Comparison of ENCODE assay signal across 8 mouse cellular contexts in genomic region chr4:127251963-127252585, GRCm38 (mm10). TPM values are rescaled to one million over a fixed set of nuclear protein-coding genes. Genes with fewer than 3 reads are reported as not detected.
DNase-seq lines count a peak whose midpoint lies in the region; ATAC-seq and TF ChIP-seq lines count a peak whose summit lies in the region.

No protein-coding gene starts in this region.

- H3K4me3 ChIP-seq in left cerebral cortex, adult 2 months, result peak overlapping the region; percentile 9; the same call in 1 of the 2 replicates
- no peak overlapping the region for H3K4me3 ChIP-seq in lung, embryonic 15.5 days

- H3K27me3 ChIP-seq in lung, embryonic 15.5 days, result no peaks in the 10 kb centered on the region

- peak; percentile 33 to 61 for DNase-seq in left cerebral cortex, adult 2 months (ENCODE audit: extremely low spot score in 1 of 2, low spot score in 2 of 2)
- no peak for DNase-seq in left cerebral cortex, adult 11 months (ENCODE audit: low spot score)
- peak; percentile 89 to 92 for DNase-seq in adrenal gland, postnatal 36 days
- DNase-seq in gastrocnemius, postnatal 14 days, result peak; percentile 60
- peak; percentile 77 for DNase-seq in kidney, adult 18-20 months
- DNase-seq in T-cell, adult 2 months (ENCODE audit: low spot score), result no peak
- DNase-seq in thymus, postnatal 10 days (ENCODE audit: low spot score in 2 of 2), result no peak

- peak overlapping the region; percentile 27 for H3K4me2 ChIP-seq in lung, embryonic 15.5 days

- no peaks in the 10 kb centered on the region for H3K9me3 ChIP-seq in lung, embryonic 15.5 days

- intact Hi-C loops in left cerebral cortex, adult 2 months (cut with DNase I), result no loop called here
- intact Hi-C loops in gastrocnemius, postnatal 14 days (cut with DNase I; ENCODE audit: low total_unique reads), result no loop called here

- ATAC-seq in lung, embryonic 15.5 days (ENCODE audit: borderline replicate concordance, extremely low read depth, low FRiP score, low TSS enrichment), result peak; percentile 41

- H3K36me3 ChIP-seq in lung, embryonic 15.5 days, result peaks cover 13% of the 10 kb centered on the region

- H3K27ac ChIP-seq in left cerebral cortex, adult 2 months, result no peak overlapping the region
- no peak overlapping the region for H3K27ac ChIP-seq in lung, embryonic 15.5 days

- no peak overlapping the region for H3K9ac ChIP-seq in lung, embryonic 15.5 days

- WGBS in lung, embryonic 15.5 days, result 37% methylated on average over 22 of the region's 22 CpGs

- H3K4me1 ChIP-seq in lung, embryonic 15.5 days, result peaks cover 17% of the 10 kb centered on the region

- TF ChIP-seq CTCF in left cerebral cortex, adult 2 months (IDR thresholded peaks at IDR 0.05), result no peak

RNA-seq across cellular contexts. Expression of gene Smim12, which starts 8.5 kb away (rescaled TPM):
- total RNA-seq in left cerebral cortex, adult 2 months (2021), result 10 to 100 TPM; 52.1 to 54.0 TPM
- 10 to 100 TPM; 51.5 to 52.6 TPM for total RNA-seq in adrenal gland, postnatal 36 days (2021)
- 10 to 100 TPM; 28.9 to 29.1 TPM for total RNA-seq in gastrocnemius, postnatal 14 days (2021)
- 57.2 and 63.1 TPM in 2 replicates for polyA plus RNA-seq in lung, embryonic 15.5 days (2015; fragmentation: Nextera tagmentation; extraction: Ambion mirVana)

Comparison
In these comparisons a context has a peak if more than half of its experiments do, and no peak if none do; other contexts are left out.
1. DNase-seq: peak in left cerebral cortex, adult 2 months (2 of 2), adrenal gland, postnatal 36 days (2 of 2), gastrocnemius, postnatal 14 days (single experiment) and kidney, adult 18-20 months (single experiment); none in left cerebral cortex, adult 11 months (single experiment), T-cell, adult 2 months (single experiment) and thymus, postnatal 10 days (0 of 2).